Mouse (Mus musculus) left cerebral cortex, postnatal 10 days (tissue): ENCODE results near the gene Rnf222. TPM values are rescaled to one million over a fixed set of nuclear protein-coding genes. Genes with fewer than 3 reads are reported as not detected.
A peak's percentile ranks its signal among the peaks of the same experiment; 100 is the strongest.

ENCODE experiments used
- DNase-seq, 2 experiments: peaks; one replicate each; pipeline ENCODE4 v3.0.0; 2021 to 2022; ENCODE audit warnings: low spot score in 2 of 2, mixed read lengths in 1 of 2; ENCODE audit errors: extremely low spot score in 1 of 2
- intact Hi-C: fragments of 180-260 bp; cut with DNase I; formaldehyde crosslinking; loops from one replicate; pipeline ENCODE4 v1.15.1; 2025
- total RNA-seq, 2 experiments: library from RNA; stranded (reverse); gene quantifications; 2 replicates each; pipeline ENCODE4 v1.2.3; 2021

The Rnf222 gene
- total RNA-seq, 2 experiments from 2014 or later, result not detected

DNA sequence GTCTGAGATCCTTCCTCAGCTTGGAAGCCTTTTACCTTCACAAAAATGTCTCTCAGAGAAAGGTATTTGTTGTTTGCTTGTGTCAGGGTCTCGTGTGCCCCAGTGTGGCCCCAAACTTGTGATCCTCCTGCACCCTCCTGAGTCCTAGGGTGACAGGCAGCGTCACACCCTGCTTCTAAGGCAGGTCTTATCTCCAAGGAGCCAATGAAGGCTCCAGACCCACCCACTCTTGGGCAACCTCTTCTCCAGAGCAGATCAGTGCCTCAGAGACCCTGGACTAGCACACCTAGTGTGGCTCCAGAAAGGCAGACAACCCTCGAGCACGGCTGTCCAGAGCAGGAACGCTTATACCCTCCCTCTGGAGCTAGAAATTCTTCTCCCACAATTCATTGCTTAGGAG lies 4.0 kb upstream of the Rnf222 start:
- intact Hi-C loops, result no loop called here
- no peak for DNase-seq

DNA sequence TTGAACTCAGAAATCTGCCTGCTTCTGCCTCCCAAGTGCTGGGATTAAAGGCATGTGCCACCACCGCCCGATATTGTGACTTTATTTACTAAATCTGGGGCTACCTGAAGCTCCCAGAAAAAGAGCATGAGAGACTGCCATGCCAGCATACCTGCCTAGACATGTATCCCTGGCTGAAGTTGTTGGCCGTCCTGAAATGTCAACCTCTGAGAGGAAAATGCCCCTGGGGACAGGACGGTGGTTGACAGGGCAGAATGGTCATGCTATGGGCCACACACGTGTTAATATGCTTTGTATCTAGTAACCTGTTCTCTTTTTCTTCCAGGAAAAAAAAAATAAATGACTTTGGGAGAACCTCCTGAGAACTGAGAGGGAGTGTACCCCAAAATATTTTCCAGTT lies 2.3 kb upstream of the Rnf222 start:
- intact Hi-C loops, result no loop called here

DNA sequence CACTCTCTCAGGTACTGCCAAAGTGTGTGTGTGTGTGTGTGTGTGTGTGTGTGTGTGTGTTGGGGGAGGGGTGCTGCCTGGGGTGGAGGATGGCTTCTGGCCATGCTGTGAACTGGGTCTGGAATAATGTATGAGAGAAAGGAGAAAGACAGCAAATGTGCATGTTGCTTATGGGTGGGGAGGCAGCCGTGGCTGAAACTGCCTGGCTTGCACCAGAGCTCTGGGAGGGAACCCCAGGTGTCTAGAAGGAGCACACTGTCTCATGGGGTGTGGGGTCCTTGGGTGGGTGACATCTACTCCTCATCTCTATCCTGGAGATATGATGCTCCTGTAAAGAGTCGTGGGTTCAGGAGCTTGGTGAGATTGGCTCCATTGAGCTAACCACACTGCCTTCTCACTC lies 300 bp downstream of the Rnf222 start:
- DNase-seq, result no peak
- intact Hi-C loops, result no loop called here

More for the DNA sequence above, 2.3 kb upstream of the Rnf222 start:
- DNase-seq, result no peak

DNA sequence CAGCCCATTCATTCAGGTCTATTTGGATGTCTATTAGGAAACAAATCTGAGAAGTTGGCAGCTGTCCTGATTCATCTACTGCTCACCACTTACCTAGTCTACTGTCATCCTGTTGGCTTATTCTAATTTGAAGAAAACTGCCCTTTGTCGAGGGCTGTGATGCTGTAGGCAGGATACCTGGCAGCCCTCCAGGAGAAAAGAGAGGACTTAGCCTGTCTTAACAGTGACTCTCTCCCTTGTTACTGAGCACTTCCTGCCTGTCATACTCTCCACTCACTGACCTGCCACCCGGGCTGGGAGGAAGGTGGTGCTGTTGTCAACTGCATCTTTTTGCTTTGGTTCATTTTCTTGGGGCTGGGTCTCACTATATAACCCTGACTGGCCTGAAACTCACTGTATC lies 2.3 kb downstream of the Rnf222 start:
- intact Hi-C loops, result no loop called here
- no peak for DNase-seq

DNA sequence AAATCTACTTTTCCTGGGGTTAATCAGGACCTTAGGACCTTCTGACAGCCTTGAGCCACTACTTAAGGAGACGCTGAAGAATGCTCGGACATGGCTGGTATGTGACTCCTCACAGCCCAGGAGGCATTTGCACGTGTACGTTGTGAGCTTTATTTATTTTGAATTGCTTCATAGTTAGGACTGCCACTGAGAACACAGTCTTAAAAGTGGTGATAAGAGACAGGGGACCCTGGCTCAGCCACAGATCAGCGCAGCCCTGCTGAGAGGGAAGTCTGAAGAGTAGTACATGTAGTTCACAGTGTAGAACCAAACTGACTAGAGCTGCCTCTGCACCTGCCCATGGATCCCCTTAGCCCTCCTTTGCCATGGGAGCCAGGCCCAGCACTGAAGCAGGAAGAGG lies 3.5 kb downstream of the Rnf222 start:
- intact Hi-C loops, result no loop called here
- no peak for DNase-seq

DNA sequence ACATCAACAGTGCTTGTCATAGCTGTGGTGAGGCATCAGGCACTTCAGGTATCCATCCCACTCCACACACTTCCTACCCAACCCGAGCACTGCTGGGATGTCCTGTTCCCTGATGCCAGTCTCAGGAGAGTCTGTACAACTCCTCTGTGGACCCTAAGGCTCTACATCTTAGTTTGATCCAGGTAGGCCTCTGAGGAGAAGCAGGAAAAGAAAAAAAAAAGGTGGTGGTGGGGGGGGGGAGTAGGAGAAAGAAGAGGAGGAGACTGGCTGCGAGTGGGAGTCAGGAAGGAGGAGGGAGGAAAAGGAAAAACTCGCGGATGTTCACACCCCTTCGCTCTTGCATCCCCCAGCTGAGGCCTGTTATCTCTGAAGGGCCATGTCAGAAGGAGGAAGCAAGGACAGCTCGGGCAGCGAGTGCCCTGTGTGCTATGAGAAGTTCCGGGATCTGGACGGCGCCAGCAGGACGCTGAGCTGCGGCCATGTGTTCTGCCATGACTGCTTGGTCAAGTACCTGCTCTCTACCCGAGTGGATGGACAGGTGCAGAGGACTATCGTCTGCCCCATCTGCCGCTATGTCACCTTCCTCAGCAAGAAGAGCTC lies 4.0 kb downstream of the Rnf222 start:
- intact Hi-C loops, result no loop called here
- no peak for DNase-seq

DNA sequence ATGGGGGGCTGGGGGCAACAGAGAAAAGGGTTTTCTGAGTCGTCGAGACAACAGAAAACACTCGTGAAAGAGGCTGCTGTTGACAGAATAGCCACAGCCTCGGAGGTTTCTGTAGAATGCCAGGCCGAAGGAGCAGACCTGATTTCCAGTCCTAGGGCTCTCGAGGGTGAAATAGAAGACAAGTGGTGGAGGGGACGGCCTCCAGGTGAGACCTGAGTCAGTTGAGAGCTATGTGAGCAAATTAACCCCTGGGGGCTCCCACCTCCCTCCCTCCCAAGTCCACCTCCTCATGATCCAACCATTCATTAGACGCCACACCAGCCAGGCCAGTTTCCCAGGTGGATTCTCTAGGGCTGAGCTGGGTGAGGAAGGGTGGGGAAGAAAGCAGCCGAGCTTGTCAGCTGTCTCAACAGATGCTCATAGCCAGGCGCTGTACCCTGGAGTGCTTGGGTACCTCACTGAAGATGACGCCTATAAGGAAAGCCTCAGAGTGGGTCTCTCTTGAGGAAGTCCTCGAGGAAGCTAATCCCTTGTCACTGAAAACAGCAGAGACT lies 5.6 kb downstream of the Rnf222 start:
- intact Hi-C loops, result no loop called here
- DNase-seq, result no peak

DNA sequence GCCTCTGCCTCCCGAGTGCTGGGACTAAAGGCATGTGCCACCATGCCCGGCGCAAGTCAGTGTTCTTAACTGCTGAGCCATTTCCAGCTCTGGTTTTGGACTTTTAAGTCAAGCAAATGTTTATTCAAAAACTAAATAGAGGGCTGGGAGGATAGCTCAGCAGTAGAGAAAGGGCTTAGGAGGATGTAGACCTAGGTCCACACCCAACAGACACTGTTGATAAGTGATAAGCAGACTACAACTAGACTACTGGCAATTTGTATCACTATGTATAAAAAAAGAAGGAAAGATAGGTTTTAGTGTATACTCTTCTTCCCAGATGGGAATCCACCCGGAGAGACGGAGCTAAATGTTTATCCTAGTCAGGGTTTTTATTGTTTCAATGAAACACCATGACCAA lies 7.9 kb downstream of the Rnf222 start:
- DNase-seq, result no peak
- intact Hi-C loops, result no loop called here

DNA sequence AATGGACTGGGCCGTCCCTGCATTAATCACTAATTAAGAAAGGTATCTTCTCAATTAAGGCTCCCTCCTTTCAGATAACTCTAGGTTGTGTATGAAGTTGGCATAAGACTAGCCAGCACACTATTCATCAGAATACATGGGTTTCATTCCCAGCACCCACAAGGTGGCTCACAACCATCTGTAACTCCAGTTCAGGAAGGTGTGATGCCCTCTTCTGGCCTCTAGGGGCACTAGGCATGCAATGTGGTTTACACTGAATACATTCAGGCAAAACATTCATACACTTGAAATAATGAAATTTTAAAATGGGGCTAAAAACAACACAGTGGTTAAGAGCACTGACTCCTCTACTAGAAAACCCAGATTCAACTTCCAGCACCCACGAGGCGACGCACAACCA lies 8.8 kb downstream of the Rnf222 start:
- no peak for DNase-seq
- intact Hi-C loops, result no loop called here

DNA sequence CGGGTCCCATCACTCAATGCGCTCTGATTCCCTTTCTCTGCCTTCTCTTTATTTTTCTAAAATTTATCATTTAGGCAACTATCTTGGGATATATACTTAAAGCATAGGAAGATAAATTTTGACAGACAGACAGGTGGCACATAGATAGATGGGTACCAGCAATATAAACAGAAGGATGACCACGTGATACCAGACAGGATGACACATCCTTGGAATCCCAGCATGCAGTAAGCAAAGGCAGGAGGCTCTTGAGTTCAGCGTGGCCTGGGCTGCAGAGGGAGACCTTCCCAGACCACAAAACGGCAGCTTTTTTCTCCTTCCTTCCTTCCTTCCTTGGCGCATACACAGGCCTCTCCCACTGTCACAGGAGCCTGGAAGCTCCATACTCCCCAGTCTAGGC lies 9.5 kb downstream of the Rnf222 start:
- intact Hi-C loops, result no loop called here
- DNase-seq, result no peak

DNA sequence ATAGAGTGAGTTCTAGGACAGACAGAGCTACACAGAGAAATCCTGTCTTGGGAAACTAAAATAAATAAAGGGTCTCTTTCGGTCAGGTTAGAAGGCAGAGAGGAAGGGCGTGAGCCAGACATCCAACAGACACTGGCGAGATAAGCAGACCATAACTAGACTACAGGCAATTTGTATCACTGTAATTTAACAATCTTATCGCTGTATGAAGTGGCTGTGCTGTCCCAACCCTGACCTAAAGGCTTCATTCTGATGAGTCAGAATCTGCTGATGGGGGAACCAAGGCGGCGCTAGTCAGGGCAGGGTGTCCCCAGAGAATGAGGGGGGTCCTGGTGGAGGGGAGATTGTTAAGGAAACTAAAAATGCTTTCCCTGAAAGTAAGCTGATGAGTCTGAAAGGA lies 10.4 kb downstream of the Rnf222 start:
- no peak for DNase-seq
- intact Hi-C loops, result no loop called here

DNA sequence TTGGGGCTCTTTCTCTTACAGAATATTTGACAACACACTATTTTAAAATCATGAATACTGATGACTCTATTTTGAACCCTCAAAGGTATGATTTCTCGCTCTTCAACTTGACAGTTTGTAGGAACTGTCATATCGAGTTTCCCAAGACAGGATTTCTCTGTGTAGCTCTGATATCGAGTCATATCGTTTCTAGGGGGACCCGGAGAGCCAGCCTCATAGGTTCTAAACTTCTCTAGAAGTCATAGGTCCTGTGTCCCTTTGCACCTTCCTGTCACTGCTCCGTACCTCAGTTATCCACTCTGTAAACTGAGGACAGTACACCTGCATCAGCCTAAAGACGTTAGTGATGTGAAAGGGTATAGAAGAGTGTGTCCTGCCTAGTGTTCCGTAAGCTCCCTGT lies 11.5 kb downstream of the Rnf222 start:
- DNase-seq, result no peak
- intact Hi-C loops, result no loop called here

DNA sequence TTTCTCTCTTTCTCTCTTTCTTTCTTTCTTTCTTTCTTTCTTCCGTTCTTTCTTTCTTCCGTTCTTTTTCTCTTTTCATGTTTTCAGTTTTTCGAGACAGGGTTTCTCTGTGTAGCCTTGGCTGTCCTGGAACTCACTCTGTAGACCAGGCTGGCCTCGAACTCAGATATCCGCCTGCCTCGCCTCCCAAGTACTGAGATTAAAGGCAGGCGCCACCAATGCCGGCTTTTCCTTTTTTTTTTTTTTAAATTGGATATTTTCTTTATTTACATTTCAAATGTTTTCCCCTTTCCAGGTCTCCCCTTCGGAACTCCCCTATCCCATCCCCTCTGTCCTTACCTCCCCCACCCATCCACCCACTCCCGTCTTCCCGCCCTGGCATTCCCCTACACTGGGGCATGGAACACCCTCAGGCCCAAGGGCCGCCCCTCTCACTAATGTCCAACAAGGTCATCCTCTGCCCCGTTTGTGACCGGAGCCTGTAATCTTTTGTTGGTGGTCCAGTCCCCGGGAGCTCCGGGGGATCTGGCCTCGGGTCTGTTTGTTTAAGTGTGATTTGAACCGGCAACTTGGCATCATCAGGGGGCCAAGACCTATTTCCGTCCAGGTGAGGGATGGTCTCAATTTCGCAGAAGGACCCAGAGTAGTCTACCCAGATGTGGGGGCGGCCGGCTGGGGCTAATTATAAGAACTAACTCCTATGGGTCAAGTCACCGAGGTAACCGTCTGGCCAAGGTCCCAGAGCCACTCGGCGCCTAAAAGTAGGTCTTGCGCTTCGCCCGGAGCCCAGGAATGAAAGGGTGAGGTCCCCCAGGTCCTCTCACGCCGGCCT lies 12.4 kb downstream of the Rnf222 start:
- peak in 1 of 2 experiments; percentile 36 for DNase-seq
- intact Hi-C loops, result no loop called here

DNA sequence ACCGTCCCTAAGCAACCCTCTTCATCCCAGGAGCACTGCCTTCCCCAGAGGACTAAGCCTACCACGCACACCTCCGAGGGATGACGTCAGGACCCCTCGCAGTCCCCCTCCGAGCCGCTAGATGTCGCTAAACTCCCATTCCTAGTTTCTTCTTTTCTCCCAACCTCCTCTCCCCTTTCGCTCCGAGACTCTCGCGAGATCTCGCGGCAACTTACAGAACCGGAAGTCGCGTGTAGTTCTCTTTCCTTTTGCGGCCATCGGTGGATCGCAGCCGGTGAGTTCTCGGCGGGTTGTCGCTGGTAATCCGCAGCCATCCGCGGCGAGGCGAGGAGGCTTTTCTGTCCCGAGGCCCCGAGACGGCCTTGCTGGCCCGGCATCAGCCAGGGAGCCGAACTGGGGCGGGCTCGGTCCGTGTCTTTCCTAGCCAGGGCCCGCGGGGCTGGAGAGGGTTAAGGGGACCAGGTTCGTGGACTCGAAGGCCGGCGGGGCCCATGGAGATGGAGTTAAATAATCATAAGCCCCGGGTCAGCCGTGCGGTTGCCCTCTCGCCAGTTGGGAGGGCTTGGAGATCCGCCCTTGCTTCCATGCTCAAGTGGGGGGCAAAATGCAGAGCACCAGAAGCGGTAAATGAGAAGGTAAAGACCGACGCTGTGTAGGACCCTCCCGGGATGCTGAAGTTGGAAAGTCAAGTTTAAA lies 13.1 kb downstream of the Rnf222 start, which contains the start of gene Rpl26:
Gene Rpl26, plus strand, starts transcription at position 233 of the 696 bp plus-strand sequence.
- intact Hi-C loops, result no loop called here
- peak; percentile 98 to 99 for DNase-seq

DNA sequence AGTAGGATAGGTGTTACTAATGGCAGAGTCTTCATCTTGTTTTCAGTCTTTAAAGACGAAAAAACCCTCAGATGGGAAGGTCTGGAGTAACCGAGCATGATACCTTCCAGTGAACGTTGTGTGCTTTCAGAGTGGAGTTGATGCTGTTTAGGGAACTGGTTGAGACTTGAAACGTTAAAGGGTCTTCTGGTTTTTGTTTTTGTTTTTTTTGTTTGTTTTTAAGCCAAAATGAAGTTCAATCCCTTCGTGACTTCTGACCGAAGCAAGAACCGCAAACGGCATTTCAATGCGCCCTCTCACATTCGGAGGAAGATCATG lies 13.7 kb downstream of the Rnf222 start:
- intact Hi-C loops, result no loop called here
- DNase-seq, result no peak

DNA sequence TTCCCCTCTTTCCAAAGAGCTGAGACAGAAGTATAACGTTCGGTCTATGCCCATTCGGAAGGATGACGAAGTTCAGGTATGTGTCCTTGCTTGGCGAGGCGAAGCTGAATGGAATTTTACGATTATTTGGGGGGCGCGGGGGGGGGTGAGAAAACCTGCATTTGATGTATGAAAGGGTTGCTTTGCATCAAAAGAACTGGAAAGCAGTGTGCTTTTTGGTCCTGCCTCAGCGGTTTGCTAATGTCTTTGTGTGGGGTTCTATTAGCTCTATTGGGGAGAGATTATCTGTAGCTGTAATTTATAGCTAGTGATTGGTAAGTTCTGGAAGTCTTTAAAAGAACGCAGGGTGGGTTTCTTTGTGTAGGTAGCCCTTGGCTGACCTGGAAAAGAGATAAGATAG lies 14.0 kb downstream of the Rnf222 start:
- intact Hi-C loops, result no loop called here
- DNase-seq, result no peak

DNA sequence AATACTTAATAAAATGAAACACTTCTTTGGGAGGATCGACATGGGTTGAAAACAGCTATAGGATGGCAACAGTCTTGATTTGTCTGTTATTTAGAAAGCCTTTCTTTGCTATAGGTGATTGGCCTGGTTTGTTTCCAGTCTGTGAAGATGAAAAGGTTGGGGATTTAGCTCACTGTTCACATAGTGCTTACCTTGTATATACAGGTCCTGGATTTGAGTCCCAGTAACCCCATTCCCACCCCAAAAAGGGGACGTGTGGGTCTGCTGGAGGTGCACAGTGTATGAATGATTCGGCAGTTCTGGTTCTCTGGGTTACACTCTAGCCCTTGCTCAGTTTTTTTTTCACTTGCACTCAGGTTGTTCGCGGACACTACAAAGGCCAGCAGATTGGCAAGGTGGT lies 14.5 kb downstream of the Rnf222 start:
- intact Hi-C loops, result no loop called here
- no peak for DNase-seq

DNA sequence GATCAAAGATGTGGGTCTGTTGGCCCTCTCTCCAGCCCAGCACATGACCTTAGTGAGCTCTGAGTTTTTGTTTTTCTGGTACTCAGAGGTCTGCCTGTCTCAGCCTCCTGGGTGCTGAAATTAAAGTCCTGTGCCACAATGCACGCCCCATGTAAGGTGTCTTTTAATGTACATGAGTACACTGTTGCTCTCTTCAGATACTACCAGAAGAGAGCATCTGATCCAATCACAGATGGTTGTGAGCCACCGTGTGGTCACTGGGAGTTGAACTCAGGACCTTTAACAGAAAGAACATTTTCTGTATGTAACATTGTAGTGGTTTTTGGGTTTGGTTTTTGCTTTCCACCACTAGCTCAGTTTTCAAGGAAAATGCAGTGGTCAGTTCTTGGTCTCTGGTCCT lies 15.4 kb downstream of the Rnf222 start:
- intact Hi-C loops, result loop anchor here (2.0 kb wide), 1 partner anchor 79 kb away; no protein-coding TSS in a partner anchor
- no peak for DNase-seq

DNA sequence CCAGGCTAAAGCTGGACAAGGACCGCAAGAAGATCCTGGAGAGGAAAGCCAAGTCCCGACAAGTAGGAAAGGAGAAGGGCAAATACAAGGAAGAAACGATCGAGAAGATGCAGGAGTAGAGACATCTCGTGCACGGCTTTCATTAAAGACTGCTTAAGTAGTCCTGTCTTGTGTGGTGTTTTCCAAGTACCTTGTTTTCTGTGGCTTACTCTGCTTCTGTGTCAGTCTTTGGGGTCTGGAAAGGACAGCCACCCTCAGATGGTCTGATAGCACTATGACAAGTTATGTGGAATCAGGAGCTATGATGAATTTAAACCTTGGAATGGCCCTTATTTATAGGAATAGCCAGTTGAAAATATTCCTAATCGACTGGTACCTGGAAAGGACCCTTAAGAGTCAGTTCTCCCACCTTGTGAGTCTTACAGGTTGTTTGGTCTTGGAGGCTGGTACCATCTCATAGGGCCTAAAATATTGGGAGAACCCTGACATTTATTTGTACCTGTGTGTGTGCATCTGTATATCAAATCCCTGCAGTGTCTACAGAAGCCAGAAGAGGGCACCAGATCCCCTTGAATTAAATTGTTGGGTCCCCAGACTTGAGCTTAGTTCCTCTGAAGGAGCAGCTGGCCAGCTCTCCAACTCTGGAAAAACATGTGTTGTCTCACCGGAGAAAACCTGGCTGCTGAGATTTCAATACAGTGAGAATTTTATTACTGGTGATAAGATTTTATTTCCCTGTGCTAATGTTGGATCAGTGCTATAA lies 16.2 kb downstream of the Rnf222 start:
- peak; percentile 71 to 74 for DNase-seq
- intact Hi-C loops, result loop anchor here (2.0 kb wide), 1 partner anchor 78 kb away; no protein-coding TSS in a partner anchor
